Mouse (Mus musculus) liver, adult 2 months (tissue): ENCODE measurements around the gene Keap1.

Source experiments
- CTCF ChIP-seq: fragments of 200-500 bp; IDR thresholded peaks from 2 replicates; pipeline ENCODE4 v1.5.1; 2011; ENCODE audit warnings: low read depth, low read length, control low read depth
- POLR2A ChIP-seq: fragments of 200-500 bp; IDR thresholded peaks from 2 replicates; pipeline ENCODE4 v1.6.1; 2011; ENCODE audit warnings: low read length, control low read depth; ENCODE audit not compliant: insufficient read depth; ENCODE audit errors: extremely low read depth

DNA sequence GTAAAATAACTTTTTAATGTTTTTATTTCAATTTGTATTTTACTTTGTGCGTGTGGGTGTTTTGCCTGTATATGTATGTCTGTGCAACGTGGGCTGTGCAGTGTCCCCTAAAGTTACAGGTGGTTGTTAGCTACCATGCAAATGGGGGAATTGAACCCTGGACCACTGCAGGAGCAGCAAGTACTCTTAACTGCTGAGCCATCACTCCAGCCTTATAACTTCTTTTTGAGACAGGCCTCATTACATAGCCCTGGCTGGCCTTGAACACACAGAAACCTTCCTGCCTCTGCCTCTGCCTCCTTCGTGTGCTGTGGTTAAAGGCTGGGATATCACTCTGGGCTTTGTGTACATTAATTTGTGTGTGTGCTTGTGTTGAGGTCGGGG lies 296 bp upstream of the Keap1 start:
- TF ChIP-seq CTCF (no peak), POLR2A (no peak)
